Mouse (Mus musculus): ENCODE data around the gene Icmt.

Icmt gene

GRCm38 (mm10) chr4:152286887-152287286 is 10.1 kb upstream of the Icmt start:
- TF ChIP-seq GATA4 (IDR thresholded peaks at IDR 0.05; ENCODE audit: insufficient replicate concordance, low read length) = no peak

- no peak for TF ChIP-seq GATA4 (IDR thresholded peaks at IDR 0.05; ENCODE audit: insufficient replicate concordance, low read length)
Observed at GRCm38 (mm10) chr4:152287317-152288120, 9.5 kb upstream of the Icmt start.

GRCm38 (mm10) chr4:152288398-152288945 is 8.6 kb upstream of the Icmt start:
- no peak for TF ChIP-seq GATA4 (IDR thresholded peaks at IDR 0.05; ENCODE audit: insufficient replicate concordance, low read length)

- no peak for TF ChIP-seq GATA4 (IDR thresholded peaks at IDR 0.05; ENCODE audit: insufficient replicate concordance, low read length)
Observed at GRCm38 (mm10) chr4:152290385-152290784, 6.6 kb upstream of the Icmt start.

GRCm38 (mm10) chr4:152290991-152291390 is 6.0 kb upstream of the Icmt start:
- no peak for TF ChIP-seq GATA4 (IDR thresholded peaks at IDR 0.05; ENCODE audit: insufficient replicate concordance, low read length)

GRCm38 (mm10) chr4:152291562-152291961 is 5.5 kb upstream of the Icmt start, which contains the start of gene Hes3:
Gene Hes3, minus strand, starts transcription at chr4:152291662.
- TF ChIP-seq GATA4 (IDR thresholded peaks at IDR 0.05; ENCODE audit: insufficient replicate concordance, low read length) = no peak

GRCm38 (mm10) chr4:152292102-152292765 is 4.8 kb upstream of the Icmt start:
- TF ChIP-seq GATA4 (IDR thresholded peaks at IDR 0.05; ENCODE audit: insufficient replicate concordance, low read length) = no peak

GRCm38 (mm10) chr4:152294188-152294929 is 2.7 kb upstream of the Icmt start:
- no peak for TF ChIP-seq GATA4 (IDR thresholded peaks at IDR 0.05; ENCODE audit: insufficient replicate concordance, low read length)

GRCm38 (mm10) chr4:152295916-152296315 is 1.1 kb upstream of the Icmt start:
- no peak for TF ChIP-seq GATA4 (IDR thresholded peaks at IDR 0.05; ENCODE audit: insufficient replicate concordance, low read length)

GRCm38 (mm10) chr4:152296371-152296770 is 656 bp upstream of the Icmt start:
- no peak for TF ChIP-seq GATA4 (IDR thresholded peaks at IDR 0.05; ENCODE audit: insufficient replicate concordance, low read length)

GRCm38 (mm10) chr4:152298836-152299235 is 1.8 kb downstream of the Icmt start:
- TF ChIP-seq GATA4 (IDR thresholded peaks at IDR 0.05; ENCODE audit: insufficient replicate concordance, low read length) = no peak

GRCm38 (mm10) chr4:152300375-152300774 is 3.3 kb downstream of the Icmt start:
- TF ChIP-seq GATA4 (IDR thresholded peaks at IDR 0.05; ENCODE audit: insufficient replicate concordance, low read length) = no peak

GRCm38 (mm10) chr4:152302012-152302411 is 5.0 kb downstream of the Icmt start:
- no peak for TF ChIP-seq GATA4 (IDR thresholded peaks at IDR 0.05; ENCODE audit: insufficient replicate concordance, low read length)

GRCm38 (mm10) chr4:152303172-152303571 is 6.1 kb downstream of the Icmt start:
- no peak for TF ChIP-seq GATA4 (IDR thresholded peaks at IDR 0.05; ENCODE audit: insufficient replicate concordance, low read length)

- TF ChIP-seq GATA4 (IDR thresholded peaks at IDR 0.05; ENCODE audit: insufficient replicate concordance, low read length) = no peak
Observed at GRCm38 (mm10) chr4:152304685-152305084, 7.7 kb downstream of the Icmt start.
